Mouse (Mus musculus) megakaryocyte progenitor cell, adult 5-6 weeks (primary cell): Measurements from ENCODE around the gene Ccp110. TPM values are rescaled to one million over a fixed set of nuclear protein-coding genes. Genes with fewer than 3 reads are reported as not detected.

Experiments used
- ATAC-seq: replicated peaks from 2 replicates; pipeline ENCODE4 v1.8.0; 2016; ENCODE audit warnings: mild to moderate bottlenecking, moderate TSS enrichment, inconsistent platforms; ENCODE audit not compliant: poor library complexity
- total RNA-seq, 2 experiments: library from RNA; stranded (forward) in 1 of 2; stranded (reverse) in 1 of 2; fragments of 157-497, 149-512 nt in 1 of 2; fragments of 200-1000 nt in 1 of 2; gene quantifications; 2 replicates each; pipeline versions ENCODE4 v1.2.3 to v1.2.4; 2015 to 2017

Ccp110 gene
- total RNA-seq, 2 experiments from 2014 or later: 16.2 to 25.0 TPM

DNA sequence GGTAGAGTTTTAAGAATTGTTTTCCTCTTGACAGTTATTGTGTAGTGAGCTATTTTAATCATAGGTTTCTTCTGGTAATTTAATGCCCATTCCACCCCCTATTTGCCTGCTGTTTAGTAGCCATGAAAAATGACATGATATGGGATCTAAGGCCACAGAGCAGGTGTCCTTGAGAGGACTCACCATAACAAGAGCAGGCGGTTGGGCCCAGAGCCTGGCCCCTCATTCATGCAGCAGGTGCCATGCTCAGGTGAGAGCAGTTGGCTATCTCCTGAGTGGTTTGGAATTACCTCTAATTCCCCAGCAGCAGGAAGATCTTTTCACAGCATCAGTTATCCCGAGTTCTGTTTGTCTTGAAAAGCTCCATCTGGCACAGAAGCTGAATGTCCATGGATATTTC is 13.1 kb downstream of the Ccp110 start:
- ATAC-seq: no peak

DNA sequence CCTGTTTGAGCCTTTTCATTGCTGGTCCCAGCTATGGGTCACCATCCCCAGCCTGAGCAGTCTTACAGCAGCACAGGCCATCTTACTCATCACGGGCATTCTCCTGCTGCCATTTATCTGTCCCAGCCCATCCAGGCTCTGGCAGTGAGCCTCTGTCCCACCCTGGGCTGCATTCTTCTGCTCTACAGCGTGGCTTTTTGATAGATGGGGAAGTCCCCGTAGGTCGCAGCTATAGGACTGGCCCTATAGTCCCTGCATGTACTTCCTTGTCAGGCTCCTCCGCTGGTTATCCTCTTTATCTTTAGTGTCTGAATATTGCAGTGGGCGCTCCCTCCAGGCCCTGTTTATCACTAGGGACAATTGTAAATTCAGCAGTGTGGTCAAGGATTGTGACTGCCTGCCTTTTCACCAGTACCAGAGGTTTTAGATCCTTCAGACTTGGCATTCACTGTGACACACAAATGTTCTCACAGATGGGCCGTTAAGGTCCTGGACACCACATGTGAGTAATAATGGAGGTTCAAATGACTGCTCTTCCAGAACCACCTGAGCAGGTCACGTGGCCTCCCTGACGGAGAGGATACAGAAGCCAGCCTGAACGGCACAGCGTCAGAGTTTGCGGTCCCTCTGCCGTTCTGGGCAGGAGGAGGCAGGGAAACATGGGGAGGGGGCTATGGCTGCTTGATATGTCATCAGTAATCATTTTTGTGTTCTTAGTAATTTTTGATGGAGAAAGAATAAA is 16.7 kb downstream of the Ccp110 start:
- ATAC-seq: no peak

DNA sequence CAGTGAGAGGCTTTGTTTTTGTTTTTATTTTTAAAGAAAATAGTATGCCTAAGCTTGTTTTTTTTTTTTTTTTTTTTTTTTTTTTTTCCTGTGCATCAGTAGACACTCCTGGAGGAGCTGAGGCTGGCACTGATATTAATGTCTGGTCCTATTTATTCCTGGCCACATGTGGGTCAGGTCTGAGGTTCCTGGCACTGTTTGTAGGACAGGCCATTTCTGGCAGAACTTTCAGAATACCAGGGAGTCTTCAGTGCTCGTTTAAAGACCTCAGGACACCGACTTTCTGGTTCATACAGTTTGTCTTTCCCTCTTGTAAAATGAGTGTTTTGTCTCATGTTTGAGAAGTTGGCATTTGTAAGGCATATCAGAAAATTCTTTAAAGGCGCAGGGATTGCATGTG is 19.4 kb downstream of the Ccp110 start:
- ATAC-seq: no peak

- no peak for ATAC-seq
Measured at GRCm38 (mm10) chr7:118733225-118733624, 20.9 kb downstream of the Ccp110 start.

DNA sequence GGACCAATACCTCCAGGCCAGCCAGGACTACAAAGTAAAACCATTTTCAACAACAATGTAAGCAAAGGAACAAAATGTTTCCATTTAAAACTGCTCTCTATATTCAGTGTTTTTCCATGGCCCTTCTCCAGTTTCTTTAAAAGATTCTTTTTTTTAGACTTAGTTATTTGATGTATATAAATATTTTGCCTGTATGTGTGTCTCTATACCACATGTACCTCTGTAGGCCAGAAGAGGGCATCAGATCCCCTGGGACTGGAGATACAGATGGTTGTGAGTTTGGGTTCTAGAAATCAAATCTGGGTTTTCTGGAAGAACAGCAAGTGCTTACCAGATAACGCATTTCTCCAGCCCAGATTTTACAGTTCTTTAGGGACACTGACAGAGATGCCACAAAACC is 26.4 kb downstream of the Ccp110 start:
- no peak for ATAC-seq

DNA sequence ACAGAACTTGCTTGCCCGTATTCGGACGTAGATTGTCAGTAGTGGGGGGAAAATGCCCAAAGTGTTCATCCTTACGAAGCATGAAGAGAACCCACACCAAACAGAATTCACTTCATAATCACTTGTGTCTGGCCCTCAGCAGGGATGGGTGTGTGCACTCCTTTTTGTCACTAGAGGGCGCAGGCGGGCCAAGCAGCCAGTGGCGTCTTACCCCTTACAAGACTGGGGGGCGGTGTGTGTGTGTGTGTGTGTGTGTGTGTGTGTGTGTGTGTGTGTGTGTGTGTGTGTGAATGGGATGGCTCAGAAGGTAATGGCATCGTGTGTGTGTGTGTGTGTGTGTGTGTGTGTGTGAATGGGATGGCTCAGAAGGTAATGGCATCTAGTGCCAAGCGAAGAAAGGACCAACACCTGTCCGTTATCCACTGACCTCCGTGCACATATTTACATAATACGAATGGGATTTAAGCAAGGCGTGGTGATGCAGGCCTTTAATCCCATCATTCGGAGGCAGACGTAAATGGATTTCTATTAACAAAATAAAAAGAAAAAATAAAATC is 27.7 kb downstream of the Ccp110 start, which contains the start of gene Vps35l:
TSS of gene Vps35l (plus strand) at position 252 of the 557 bp plus-strand sequence.
- ATAC-seq: peak; percentile 81

DNA sequence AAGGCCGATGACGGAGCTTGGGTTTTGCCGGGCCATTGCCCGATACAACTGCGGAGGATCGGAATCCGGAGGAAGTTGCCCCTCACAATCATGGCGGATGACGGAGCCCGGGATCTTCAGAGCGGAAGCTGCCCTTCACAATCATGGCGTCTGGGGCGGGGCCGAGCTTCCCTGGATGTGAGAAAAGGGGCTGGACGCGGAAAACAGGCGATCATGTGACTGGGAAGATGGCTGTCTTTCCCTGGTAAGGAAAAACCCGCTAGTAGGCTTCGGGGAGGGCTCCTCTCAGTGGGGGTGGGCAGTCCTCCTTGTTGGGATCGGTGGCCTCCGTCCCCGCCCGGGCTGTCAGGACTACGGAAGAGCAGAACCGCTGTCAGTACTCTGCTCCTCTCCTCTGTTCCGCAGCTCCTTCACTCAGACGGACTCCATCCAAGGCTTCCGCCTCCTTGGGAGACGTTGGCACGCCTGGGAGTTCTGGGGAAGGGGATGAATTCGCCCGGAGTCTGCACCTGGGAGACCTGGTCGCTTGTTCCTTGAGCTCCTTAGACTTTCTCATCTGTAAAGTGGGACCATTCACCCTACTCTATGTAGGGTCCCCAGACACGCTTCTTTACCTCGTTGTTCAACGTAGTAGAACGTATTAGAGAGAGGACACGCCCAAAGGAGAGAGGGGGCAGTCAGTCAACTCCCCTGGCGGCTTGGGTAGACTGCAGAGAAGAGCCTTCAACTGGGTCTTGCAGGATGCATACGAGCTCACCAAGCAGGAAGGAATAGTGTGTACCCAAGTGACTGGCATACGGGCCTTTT is 28.4 kb downstream of the Ccp110 start:
- peak; percentile 91 for ATAC-seq

GRCm38 (mm10) chr7:118742278-118742677 is 29.9 kb downstream of the Ccp110 start:
- peak; percentile 32 for ATAC-seq

- no peak for ATAC-seq
Measured at GRCm38 (mm10) chr7:118744766-118745165, 32.4 kb downstream of the Ccp110 start.

GRCm38 (mm10) chr7:118747891-118748672 is 35.7 kb downstream of the Ccp110 start:
- no peak for ATAC-seq

DNA sequence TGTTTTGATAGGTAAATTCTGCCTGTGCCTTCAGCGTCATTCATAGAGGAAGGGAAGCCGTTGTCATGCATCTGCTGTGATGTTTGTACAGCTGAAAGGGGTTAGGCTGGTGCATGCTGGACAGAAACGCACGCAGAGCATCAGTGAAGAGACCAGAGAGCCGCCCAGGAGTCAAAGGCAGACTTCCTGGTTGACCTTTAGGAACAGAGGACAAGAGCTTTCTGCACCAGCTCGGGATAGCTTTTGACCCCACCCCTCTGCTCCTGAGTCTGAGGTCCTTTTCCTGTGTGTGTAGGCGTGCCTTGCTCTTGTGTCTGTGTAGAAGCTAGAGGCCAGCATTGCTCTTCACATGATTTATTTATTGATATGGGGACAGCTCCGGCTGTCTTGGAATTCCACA is 37.4 kb downstream of the Ccp110 start:
- ATAC-seq: no peak

GRCm38 (mm10) chr7:118751625-118752024 is 39.3 kb downstream of the Ccp110 start:
- ATAC-seq: peak; percentile 66

DNA sequence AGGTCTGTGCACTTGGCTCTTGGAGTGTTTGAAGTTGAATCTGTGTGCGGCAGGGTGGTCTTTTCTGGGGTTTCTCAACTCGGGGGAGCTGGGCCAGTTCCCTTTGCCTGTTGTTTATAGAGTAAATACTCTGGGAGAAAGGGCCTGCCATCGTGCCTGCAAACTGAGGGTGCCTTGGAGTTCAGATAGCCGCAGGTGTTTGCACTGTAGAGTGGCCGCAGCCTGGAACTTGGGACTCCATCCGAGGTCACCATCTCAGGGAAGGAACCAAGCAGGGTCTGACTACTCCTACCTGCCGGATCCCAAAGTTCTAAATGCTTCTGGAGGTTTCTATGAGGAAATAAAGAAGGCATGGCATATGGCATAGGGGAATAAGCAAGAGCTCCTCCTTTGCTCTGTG is 43.4 kb downstream of the Ccp110 start:
- no peak for ATAC-seq

- peak; percentile 83 for ATAC-seq
Measured at GRCm38 (mm10) chr7:118756490-118757265, 44.3 kb downstream of the Ccp110 start.

GRCm38 (mm10) chr7:118758369-118758768 is 46.0 kb downstream of the Ccp110 start:
- no peak for ATAC-seq

DNA sequence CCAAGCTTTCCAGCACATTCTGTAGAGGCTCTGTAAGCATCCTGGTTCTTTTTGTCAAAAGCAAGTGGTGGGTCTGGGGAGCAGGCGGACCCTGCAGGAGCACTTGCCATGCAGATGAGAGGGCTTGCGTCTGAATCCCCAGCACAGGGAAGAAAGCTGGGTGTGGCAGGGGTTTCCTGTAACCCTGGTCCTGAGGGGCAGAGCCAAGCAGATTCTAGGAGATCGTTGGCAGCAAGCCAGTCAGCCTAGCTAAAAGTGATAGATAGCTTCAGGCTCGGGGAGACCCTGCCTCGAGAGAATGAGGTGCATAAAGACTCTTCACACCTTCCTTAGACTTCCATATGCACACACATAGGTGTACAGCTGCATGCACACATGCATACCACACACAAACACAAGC is 47.0 kb downstream of the Ccp110 start:
- ATAC-seq: peak; percentile 23; the same call in 1 of the 2 replicates

GRCm38 (mm10) chr7:118763939-118764338 is 51.6 kb downstream of the Ccp110 start:
- ATAC-seq: no peak

DNA sequence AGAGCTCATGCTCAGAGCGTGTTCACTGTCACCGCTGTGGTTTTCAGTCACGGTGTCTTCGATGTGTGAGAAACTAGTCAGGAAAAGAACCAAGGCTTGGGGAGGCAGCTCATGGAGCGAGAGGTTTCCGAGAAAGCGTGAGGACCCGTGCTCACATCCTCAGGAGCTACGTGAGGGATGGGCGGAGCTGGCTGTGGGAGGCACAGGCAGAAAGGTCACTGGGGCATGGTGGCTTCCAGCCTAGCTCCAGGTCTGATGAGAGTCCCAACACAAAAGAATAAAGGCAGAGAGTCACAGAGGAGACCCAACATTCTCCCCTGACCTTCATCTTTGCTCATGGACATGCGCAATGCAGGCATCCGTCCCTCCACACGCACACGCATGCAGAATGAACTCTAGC is 52.4 kb downstream of the Ccp110 start:
- ATAC-seq: no peak

DNA sequence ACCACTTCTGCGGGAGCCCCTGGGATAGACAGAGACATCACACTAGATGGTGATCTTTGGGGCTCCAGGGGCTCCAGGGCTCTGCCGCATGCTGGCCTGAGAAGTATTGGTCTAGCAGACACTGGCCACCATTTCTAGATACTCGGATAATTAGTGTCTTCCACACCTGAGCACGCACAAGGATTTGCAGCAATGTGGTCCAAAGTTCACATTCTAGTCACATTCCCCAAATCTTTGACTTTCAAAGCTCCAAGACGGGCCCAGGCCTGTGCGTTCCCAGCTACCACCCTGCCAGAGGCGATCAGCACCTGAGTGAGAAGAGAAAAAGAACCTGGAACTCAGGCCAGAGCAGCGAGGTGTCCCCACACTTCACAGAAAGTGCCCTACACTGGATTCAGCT is 53.3 kb downstream of the Ccp110 start:
- ATAC-seq: no peak

- ATAC-seq: peak; percentile 96
Measured at GRCm38 (mm10) chr7:118766119-118766833, 53.9 kb downstream of the Ccp110 start.
